Mouse (Mus musculus): ENCODE results near the gene Hydin.

DNA sequence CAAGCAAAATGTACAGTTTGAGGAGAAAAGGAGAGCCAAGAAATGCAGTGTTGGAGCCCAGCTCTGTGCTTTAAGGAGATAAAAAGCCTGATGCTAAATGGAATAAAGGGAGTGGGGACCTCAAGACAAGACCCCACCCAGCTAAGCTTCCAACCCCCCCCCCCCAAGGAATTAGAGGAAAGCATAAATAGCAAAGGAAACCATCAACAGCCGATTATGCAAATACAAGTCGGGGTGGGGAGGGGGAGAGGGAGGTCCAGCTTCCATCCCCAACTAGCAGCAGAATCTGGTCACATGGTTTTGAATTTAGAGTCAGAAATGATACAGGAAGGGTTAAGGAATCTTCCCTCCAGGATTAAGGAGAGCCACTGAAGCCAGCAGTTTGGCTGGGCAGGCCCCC is 22.2 kb upstream of the Hydin start:
- no peak for TF ChIP-seq POLR2A (IDR thresholded peaks at IDR 0.05; ENCODE audit: insufficient read depth, low read depth, low read length)
- no peak for TF ChIP-seq CTCF (IDR thresholded peaks at IDR 0.05)
- TF ChIP-seq EP300 (IDR thresholded peaks at IDR 0.05; ENCODE audit: insufficient read depth, low read depth, low read length) = no peak
